Mouse (Mus musculus): ENCODE measurements around the gene Tcirg1. TPM values are rescaled to one million over a fixed set of nuclear protein-coding genes. Genes with fewer than 3 reads are reported as not detected.

Tcirg1 gene
- 22.7 and 25.1 TPM in 2 replicates for polyA plus RNA-seq (2015; fragmentation: Nextera tagmentation; extraction: Ambion mirVana)

GRCm38 (mm10) chr19:3906795-3907786 is at the start of gene Tcirg1:
Gene Tcirg1 (minus strand): TSS chr19:3907133.
- peaks cover 48% of the 10 kb centered on the region for H3K4me1 ChIP-seq
- 5% methylated on average over 36 of the region's 36 CpGs for WGBS
- H3K4me2 ChIP-seq, result peak within 1 kb of the TSS; percentile 82
- peak within 1 kb of the TSS; percentile 84 for H3K9ac ChIP-seq
- no peaks in the 10 kb centered on the region for H3K27me3 ChIP-seq (replicated peaks)
- no peaks in the 10 kb centered on the region for H3K9me3 ChIP-seq
- H3K36me3 ChIP-seq, result peaks cover 57% of the 10 kb centered on the region
- peak within 1 kb of the TSS; percentile 88 for H3K27ac ChIP-seq (replicated peaks)
- H3K4me3 ChIP-seq, result peak within 1 kb of the TSS; percentile 67
- peak; percentile 80 for ATAC-seq (ENCODE audit: extremely low read depth, insufficient number of reproducible peaks, low FRiP score, low TSS enrichment)

DNA sequence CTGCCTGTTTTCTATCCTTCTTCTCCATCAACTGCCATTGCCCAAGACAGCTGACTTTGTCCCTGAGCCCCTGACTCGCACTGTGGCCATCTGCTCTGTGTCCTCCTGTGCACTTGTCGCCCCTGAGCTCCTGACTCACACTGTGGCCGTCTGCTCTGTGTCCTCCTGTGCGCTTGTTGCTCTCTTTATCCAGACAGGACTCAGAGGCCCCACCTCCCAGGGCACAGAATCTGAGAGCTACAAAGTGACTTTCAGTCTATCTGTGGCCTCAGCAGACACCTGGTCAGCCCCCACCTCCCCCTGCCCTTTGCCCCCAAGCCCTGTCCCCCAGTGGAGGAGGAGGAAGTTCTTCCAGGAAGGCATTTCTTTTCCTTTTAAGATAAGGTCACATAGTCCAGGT is 48.9 kb upstream of the Tcirg1 start:
- H3K36me3 ChIP-seq, result no peaks in the 10 kb centered on the region
- ATAC-seq (ENCODE audit: extremely low read depth, insufficient number of reproducible peaks, low FRiP score, low TSS enrichment), result no peak

GRCm38 (mm10) chr19:3955033-3955432 is 48.1 kb upstream of the Tcirg1 start:
- Histone ChIP-seq H3K27me3 (replicated peaks) (peaks cover 6% of the 10 kb centered on the region; the same call in 1 of the 2 replicates), H3K4me3 (no peak overlapping the region), H3K4me2 (no peak overlapping the region), H3K9ac (no peak overlapping the region), H3K36me3 (no peaks in the 10 kb centered on the region), H3K9me3 (0 out of 2 replicates have a peak, but pooled peaks cover 3% of the 10 kb centered on the region), H3K4me1 (peaks cover 5% of the 10 kb centered on the region; the same call in 1 of the 2 replicates), H3K27ac (replicated peaks) (no peak overlapping the region)
- ATAC-seq (ENCODE audit: extremely low read depth, insufficient number of reproducible peaks, low FRiP score, low TSS enrichment), result no peak
- 73% methylated on average over 3 of the region's 3 CpGs for WGBS

More for the DNA sequence above, 48.9 kb upstream of the Tcirg1 start:
- H3K27me3 ChIP-seq (replicated peaks), result peaks cover 6% of the 10 kb centered on the region; the same call in 1 of the 2 replicates
- H3K4me3 ChIP-seq, result no peak overlapping the region
- no peak overlapping the region for H3K27ac ChIP-seq (replicated peaks)
- 19% methylated on average over 4 of the region's 4 CpGs for WGBS
- H3K4me2 ChIP-seq, result no peak overlapping the region
- H3K9ac ChIP-seq, result no peak overlapping the region
- H3K4me1 ChIP-seq, result peaks cover 5% of the 10 kb centered on the region; the same call in 1 of the 2 replicates
- H3K9me3 ChIP-seq, result 0 out of 2 replicates have a peak, but pooled peaks cover 2% of the 10 kb centered on the region

- peaks cover 6% of the 10 kb centered on the region; the same call in 1 of the 2 replicates for H3K27me3 ChIP-seq (replicated peaks)
- H3K36me3 ChIP-seq, result no peaks in the 10 kb centered on the region
- H3K9ac ChIP-seq, result no peak overlapping the region
- H3K4me2 ChIP-seq, result no peak overlapping the region
- H3K4me1 ChIP-seq, result peaks cover 5% of the 10 kb centered on the region; the same call in 1 of the 2 replicates
- no peak overlapping the region for H3K27ac ChIP-seq (replicated peaks)
- no peak overlapping the region for H3K4me3 ChIP-seq
- 0 out of 2 replicates have a peak, but pooled peaks cover 3% of the 10 kb centered on the region for H3K9me3 ChIP-seq
- no peak for ATAC-seq (ENCODE audit: extremely low read depth, insufficient number of reproducible peaks, low FRiP score, low TSS enrichment)
- WGBS, result 14% methylated on average over 1 of the region's 1 CpGs
Measured at GRCm38 (mm10) chr19:3952099-3952498, 45.2 kb upstream of the Tcirg1 start.

- Histone ChIP-seq H3K4me1 (peaks cover 7% of the 10 kb centered on the region), H3K27me3 (replicated peaks) (peaks cover 6% of the 10 kb centered on the region; the same call in 1 of the 2 replicates), H3K36me3 (no peaks in the 10 kb centered on the region), H3K4me3 (no peak overlapping the region), H3K27ac (replicated peaks) (no peak overlapping the region), H3K9me3 (0 out of 2 replicates have a peak, but pooled peaks cover 3% of the 10 kb centered on the region), H3K9ac (no peak overlapping the region), H3K4me2 (no peak overlapping the region)
- no peak for ATAC-seq (ENCODE audit: extremely low read depth, insufficient number of reproducible peaks, low FRiP score, low TSS enrichment)
Measured at GRCm38 (mm10) chr19:3951461-3951860, 44.5 kb upstream of the Tcirg1 start.

DNA sequence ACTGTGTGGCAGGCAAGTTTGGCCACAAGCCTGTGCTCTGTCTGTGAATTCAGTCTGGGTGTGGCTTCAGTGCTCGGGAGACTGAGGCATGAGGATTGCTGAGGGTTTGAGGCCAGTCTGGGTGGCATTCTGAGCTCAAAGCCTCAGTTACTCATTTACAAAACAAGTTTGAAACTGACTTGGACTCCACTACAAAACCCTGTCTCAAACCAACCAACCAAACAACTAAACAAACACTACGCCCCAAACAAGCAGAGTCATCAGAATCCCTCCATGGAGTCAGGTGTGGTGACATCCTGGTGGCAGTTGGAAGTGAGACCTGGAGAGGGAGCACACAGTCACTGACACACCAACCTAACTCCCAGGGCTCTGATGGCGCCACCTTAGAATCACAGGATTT is 43.4 kb upstream of the Tcirg1 start:
- no peak overlapping the region for H3K9ac ChIP-seq
- no peak for ATAC-seq (ENCODE audit: extremely low read depth, insufficient number of reproducible peaks, low FRiP score, low TSS enrichment)
- WGBS, result 80% methylated on average over 3 of the region's 3 CpGs

GRCm38 (mm10) chr19:3948546-3948945 is 41.6 kb upstream of the Tcirg1 start:
- Histone ChIP-seq H3K4me1 (peaks cover 12% of the 10 kb centered on the region), H3K4me3 (no peak overlapping the region), H3K9me3 (0 out of 2 replicates have a peak, but pooled peaks cover 3% of the 10 kb centered on the region), H3K27ac (replicated peaks) (no peak overlapping the region), H3K27me3 (replicated peaks) (peaks cover 9% of the 10 kb centered on the region), H3K9ac (no peak overlapping the region), H3K4me2 (no peak overlapping the region), H3K36me3 (no peaks in the 10 kb centered on the region)
- WGBS, result 65% methylated on average over 14 of the region's 14 CpGs
- no peak for ATAC-seq (ENCODE audit: extremely low read depth, insufficient number of reproducible peaks, low FRiP score, low TSS enrichment)

More for the DNA sequence above, 43.4 kb upstream of the Tcirg1 start:
- H3K9me3 ChIP-seq, result 0 out of 2 replicates have a peak, but pooled peaks cover 3% of the 10 kb centered on the region
- peaks cover 12% of the 10 kb centered on the region for H3K4me1 ChIP-seq
- H3K36me3 ChIP-seq, result no peaks in the 10 kb centered on the region
- H3K4me2 ChIP-seq, result no peak overlapping the region
- no peak overlapping the region for H3K27ac ChIP-seq (replicated peaks)
- H3K27me3 ChIP-seq (replicated peaks), result peaks cover 6% of the 10 kb centered on the region; the same call in 1 of the 2 replicates
- no peak overlapping the region for H3K4me3 ChIP-seq

DNA sequence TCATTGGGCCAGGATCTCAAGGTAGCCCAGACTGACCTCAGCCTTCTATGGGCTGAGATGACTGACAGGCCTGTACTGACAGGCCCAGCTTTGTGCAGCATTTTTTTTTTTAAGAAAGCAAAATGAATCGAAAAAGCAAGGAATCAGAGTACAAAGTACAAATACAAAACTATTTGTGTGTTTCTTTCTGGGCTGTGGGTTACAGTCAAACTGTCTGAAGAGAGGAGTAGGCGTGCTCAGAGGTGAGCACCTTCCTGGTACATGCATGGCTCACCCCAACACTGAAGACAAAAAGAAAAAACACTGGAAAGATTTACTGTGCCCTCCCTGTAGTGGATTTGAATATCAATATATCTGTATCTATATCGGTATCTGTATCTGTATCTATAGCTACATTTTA is 40.9 kb upstream of the Tcirg1 start:
- Histone ChIP-seq H3K4me1 (peaks cover 12% of the 10 kb centered on the region), H3K4me3 (no peak overlapping the region), H3K27ac (replicated peaks) (no peak overlapping the region), H3K9ac (no peak overlapping the region), H3K9me3 (0 out of 2 replicates have a peak, but pooled peaks cover 3% of the 10 kb centered on the region), H3K27me3 (replicated peaks) (peaks cover 16% of the 10 kb centered on the region), H3K36me3 (no peaks in the 10 kb centered on the region), H3K4me2 (no peak overlapping the region)
- ATAC-seq (ENCODE audit: extremely low read depth, insufficient number of reproducible peaks, low FRiP score, low TSS enrichment), result no peak
- WGBS, result 76% methylated on average over 3 of the region's 3 CpGs

DNA sequence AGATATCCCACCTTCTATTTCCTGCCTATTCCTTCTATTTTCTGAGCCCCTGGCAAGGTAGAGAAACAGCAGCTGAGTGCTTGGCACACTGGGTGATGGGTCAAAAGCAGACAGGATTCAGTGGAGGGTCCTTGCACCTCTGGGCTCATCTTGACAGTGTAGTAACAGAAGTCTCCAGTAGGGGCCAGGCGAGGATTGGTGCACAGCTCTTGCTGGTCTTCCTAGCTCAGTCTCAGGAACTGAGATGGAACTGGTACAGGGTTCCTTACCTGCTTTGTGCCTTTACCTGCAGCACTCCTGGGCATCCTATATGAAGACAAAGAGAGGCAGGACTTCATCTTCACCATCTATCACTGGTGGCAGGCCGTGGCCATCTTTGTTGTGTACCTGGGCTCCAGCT is 39.8 kb upstream of the Tcirg1 start:
- Histone ChIP-seq H3K4me2 (no peak overlapping the region), H3K27me3 (replicated peaks) (peaks cover 25% of the 10 kb centered on the region), H3K4me1 (peaks cover 12% of the 10 kb centered on the region), H3K36me3 (no peaks in the 10 kb centered on the region), H3K4me3 (no peak overlapping the region), H3K27ac (replicated peaks) (peak overlapping the region; percentile 54), H3K9ac (no peak overlapping the region), H3K9me3 (0 out of 2 replicates have a peak, but pooled peaks cover 3% of the 10 kb centered on the region)
- WGBS, result 17% methylated on average over 2 of the region's 2 CpGs
- no peak for ATAC-seq (ENCODE audit: extremely low read depth, insufficient number of reproducible peaks, low FRiP score, low TSS enrichment)

GRCm38 (mm10) chr19:3945872-3946564 is 39.1 kb upstream of the Tcirg1 start:
- peak; percentile 32; the same call in 1 of the 2 replicates for ATAC-seq (ENCODE audit: extremely low read depth, insufficient number of reproducible peaks, low FRiP score, low TSS enrichment)
- Histone ChIP-seq H3K4me1 (peaks cover 12% of the 10 kb centered on the region), H3K9me3 (0 out of 2 replicates have a peak, but pooled peaks cover 3% of the 10 kb centered on the region), H3K27ac (replicated peaks) (peak overlapping the region; percentile 54), H3K27me3 (replicated peaks) (peaks cover 25% of the 10 kb centered on the region), H3K9ac (peak overlapping the region; percentile 58), H3K4me3 (no peak overlapping the region), H3K4me2 (0 out of 2 replicates have a peak overlapping the region, but pooled peaks have one; percentile 11), H3K36me3 (no peaks in the 10 kb centered on the region)
- 20% methylated on average over 10 of the region's 10 CpGs for WGBS
